Mouse (Mus musculus) heart, postnatal 0 days (tissue): ENCODE data around the gene Apol7e. TPM values are rescaled to one million over a fixed set of nuclear protein-coding genes. Genes with fewer than 3 reads are reported as not detected.
"Not testable (repeated sequence)": the region's sequence is repeated elsewhere in the genome, so short reads cannot be mapped to it uniquely, and the experiment has no call there.

Source experiments
- ATAC-seq: fragments of 200-750 bp; cut with Nextera tagmentation; 2 replicates; pipeline ENCODE4 v1.8.0; 2017; ENCODE audit warnings: low read depth, moderate number of reproducible peaks, moderate library complexity; ENCODE audit not compliant: insufficient read depth
- DNase-seq: peaks from one replicate; pipeline ENCODE4 v3.0.0-alpha.2; 2016; ENCODE audit warnings: low spot score
- H3K27ac ChIP-seq: fragments of 300-500 bp; sonication (generic); 2 replicates; pipeline ENCODE4 v1.5.1; 2014; ENCODE audit warnings: low read depth, mild to moderate bottlenecking
- H3K27me3 ChIP-seq: fragments of 300-500 bp; sonication (generic); 2 replicates; pipeline ENCODE4 v1.6.1; 2014; ENCODE audit warnings: low read length, mixed read lengths; ENCODE audit not compliant: control insufficient read depth, insufficient read depth
- H3K36me3 ChIP-seq: fragments of 300-500 bp; sonication (generic); replicated peaks from 2 replicates; pipeline ENCODE4 v1.6.1; 2014; ENCODE audit warnings: low read length, mixed read lengths; ENCODE audit not compliant: control insufficient read depth, insufficient read depth
- H3K4me1 ChIP-seq: fragments of 300-500 bp; sonication (generic); 2 replicates; pipeline ENCODE4 v1.6.1; 2014; ENCODE audit warnings: antibody characterized with exemption; ENCODE audit not compliant: control insufficient read depth, insufficient read depth
- H3K4me2 ChIP-seq: fragments of 300-500 bp; sonication (generic); 2 replicates; pipeline ENCODE4 v1.6.1; 2014; ENCODE audit warnings: low read depth, mild to moderate bottlenecking, low read length, moderate library complexity
- H3K4me3 ChIP-seq: fragments of 300-500 bp; sonication (generic); 2 replicates; pipeline ENCODE4 v1.5.1; 2014; ENCODE audit warnings: low read depth, low read length
- H3K9ac ChIP-seq: fragments of 300-500 bp; sonication (generic); replicated peaks from 2 replicates; pipeline ENCODE4 v1.6.1; 2014; ENCODE audit warnings: low read depth, low read length, mixed read lengths
- H3K9me3 ChIP-seq: fragments of 300-500 bp; sonication (generic); replicated peaks from 2 replicates; pipeline ENCODE4 v1.6.1; 2016; ENCODE audit warnings: low read length; ENCODE audit not compliant: control insufficient read depth
- CTCF ChIP-seq: IDR thresholded peaks from 2 replicates; pipeline ENCODE4 v1.5.1; 2016; ENCODE audit warnings: antibody characterized with exemption, control low read depth, low read depth
- EP300 ChIP-seq: IDR thresholded peaks from 2 replicates; pipeline ENCODE4 v1.6.1; 2016; ENCODE audit warnings: antibody characterized with exemption, low read depth
- WGBS: fragments of 180-500 bp; shearing (Covaris S2); extraction: QIAGEN DNeasy Blood & Tissue Kit; methylation state at CpG from one replicate; pipeline ENCODE4 v1.1.7; 2014; 5-methylcytosine and 5-hydroxymethylcytosine counted together
- polyA plus RNA-seq: library from polyadenylated mRNA; unstranded; fragments of >200 nt; fragmentation: Nextera tagmentation; extraction: Ambion mirVana; gene quantifications from 2 replicates; pipeline ENCODE4 v1.2.1, GENCODE M21; 2015
- total RNA-seq: library from RNA; depleted of rRNA; stranded (reverse); fragments of >200 nt; gene quantifications from 2 replicates; pipeline ENCODE4 v1.2.3, GENCODE M21; 2014; ENCODE audit warnings: low replicate concordance

The Apol7e gene
- total and polyA plus RNA-seq, 2 experiments from 2014 or later = not detected

DNA sequence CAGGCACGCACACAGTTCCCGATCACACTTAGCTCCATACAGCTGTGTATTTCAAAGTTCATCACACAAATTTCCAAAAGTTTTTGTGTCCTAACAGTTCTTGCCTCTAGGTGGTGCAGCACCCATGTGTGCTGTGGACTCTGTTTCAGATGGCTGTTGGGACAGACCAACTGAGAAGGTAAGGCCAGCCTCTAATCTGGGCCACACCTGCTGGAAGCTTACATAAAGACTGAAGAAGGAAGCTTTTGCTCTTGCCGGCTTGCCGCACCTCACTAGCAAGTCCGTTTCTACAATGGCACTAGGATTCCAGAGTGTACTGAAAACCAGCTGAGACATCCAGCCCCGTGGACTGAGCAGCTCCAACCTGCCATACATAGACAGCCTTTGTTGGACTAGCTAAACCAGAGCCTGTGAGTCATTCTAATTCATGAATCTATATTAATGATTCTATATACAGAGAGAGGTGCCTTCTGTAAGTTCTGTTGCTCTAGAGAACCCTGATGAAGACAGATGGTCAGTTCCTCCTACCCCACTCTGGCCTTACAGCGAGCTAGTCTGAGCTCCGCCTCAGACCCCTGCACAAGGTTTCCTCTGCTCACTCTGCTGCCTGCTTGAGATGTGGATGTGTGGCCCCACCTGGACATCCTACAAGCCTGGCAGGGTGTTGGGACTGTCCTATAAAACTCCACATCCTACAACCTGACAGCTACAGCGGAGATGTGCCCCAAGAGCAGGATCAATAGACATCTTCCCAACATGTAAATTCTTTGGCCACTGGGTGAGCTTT is 42.0 kb downstream of the Apol7e start:
- TF ChIP-seq EP300 (no peak), CTCF (peak; percentile 43)
- ATAC-seq (no peak), DNase-seq (no peak)
- H3K9ac ChIP-seq = no peak overlapping the region
- H3K36me3 ChIP-seq = no peaks in the 10 kb centered on the region
- 77% methylated on average over 9 of the region's 9 CpGs for WGBS
- H3K4me2 ChIP-seq = no peak overlapping the region
- no peaks in the 10 kb centered on the region for H3K9me3 ChIP-seq
- H3K27ac ChIP-seq = no peak overlapping the region
- no peaks in the 10 kb centered on the region for H3K27me3 ChIP-seq
- H3K4me1 ChIP-seq = no peaks in the 10 kb centered on the region
- no peak overlapping the region for H3K4me3 ChIP-seq

DNA sequence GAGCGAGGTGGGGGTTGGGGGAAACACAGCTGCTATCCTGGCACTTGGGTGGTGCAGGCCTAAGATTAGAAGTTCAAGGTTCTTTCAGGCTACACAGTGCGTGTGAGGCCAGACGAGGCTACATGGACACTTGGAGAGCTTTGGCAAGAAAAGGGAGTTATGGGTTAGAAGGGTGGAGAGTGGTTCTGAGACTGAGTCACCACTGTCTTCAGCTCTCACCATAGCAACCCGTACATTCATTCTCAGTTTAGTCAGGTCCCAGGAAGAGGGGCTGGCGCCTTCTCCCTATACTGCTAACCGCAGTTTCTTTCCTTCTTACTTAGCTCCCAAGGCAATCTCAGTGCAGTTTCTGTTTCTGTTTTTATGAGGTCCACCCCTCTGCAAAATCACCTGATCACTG is 42.9 kb downstream of the Apol7e start:
- not testable (repeated sequence) for H3K4me1 ChIP-seq, H3K36me3 ChIP-seq, H3K9ac ChIP-seq, H3K27me3 ChIP-seq, H3K9me3 ChIP-seq, H3K4me3 ChIP-seq, ATAC-seq, DNase-seq, H3K4me2 ChIP-seq, H3K27ac ChIP-seq
- 72% methylated on average over 6 of the region's 6 CpGs for WGBS

DNA sequence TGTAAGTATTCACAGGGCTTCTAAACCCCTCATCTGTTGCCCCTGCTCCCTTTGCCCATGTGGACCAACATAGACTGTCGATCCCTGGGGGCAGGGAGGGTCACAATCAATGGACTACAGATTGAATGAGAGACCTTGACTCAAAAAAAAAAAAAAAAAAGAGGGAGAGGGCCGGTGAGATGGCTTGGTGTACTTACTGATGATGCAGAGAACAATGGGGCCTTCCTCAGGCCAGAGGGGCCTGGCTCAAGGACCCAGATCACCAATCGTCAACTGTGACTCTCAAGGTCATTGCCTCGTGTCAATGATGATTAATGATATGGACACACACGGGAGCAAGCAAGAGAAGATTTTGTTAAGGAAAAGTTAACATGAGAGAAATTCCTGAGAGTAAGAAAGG is 46.0 kb downstream of the Apol7e start:
- Histone ChIP-seq H3K27ac (no peak overlapping the region), H3K36me3 (no peaks in the 10 kb centered on the region), H3K9ac (no peak overlapping the region), H3K4me1 (no peaks in the 10 kb centered on the region), H3K4me3 (no peak overlapping the region), H3K4me2 (no peak overlapping the region), H3K9me3 (no peaks in the 10 kb centered on the region; the same call in 1 of the 2 replicates), H3K27me3 (no peaks in the 10 kb centered on the region)
- DNase-seq (no peak), ATAC-seq (no peak)
- TF ChIP-seq EP300 (no peak), CTCF (no peak)
- WGBS = 38% methylated on average over 5 of the region's 5 CpGs

DNA sequence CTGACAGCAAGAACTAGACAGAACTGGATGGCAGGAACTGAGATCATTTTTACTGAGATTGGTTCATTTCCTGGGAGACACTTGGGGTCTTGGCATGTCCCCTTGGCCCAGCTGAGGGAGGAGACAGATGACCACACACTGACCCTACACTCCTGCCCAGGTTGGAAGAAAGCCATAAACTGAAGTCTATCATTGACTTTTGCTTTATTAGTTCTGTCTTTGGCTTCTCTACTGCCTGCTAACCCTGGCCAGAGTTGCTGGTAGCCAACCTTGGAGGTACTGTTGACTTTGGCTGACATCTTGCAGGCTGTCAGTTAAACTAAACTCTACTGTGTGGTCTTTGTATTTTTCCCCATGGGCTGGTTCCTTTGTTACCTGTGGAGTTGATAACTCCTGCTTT is 46.4 kb downstream of the Apol7e start:
- no peaks in the 10 kb centered on the region for H3K36me3 ChIP-seq
- H3K4me2 ChIP-seq = no peak overlapping the region
- no peaks in the 10 kb centered on the region for H3K4me1 ChIP-seq
- ATAC-seq = no peak
- TF ChIP-seq EP300 = no peak
- H3K4me3 ChIP-seq = no peak overlapping the region
- H3K9me3 ChIP-seq = no peaks in the 10 kb centered on the region; the same call in 1 of the 2 replicates
- no peak overlapping the region for H3K27ac ChIP-seq
- no peak for DNase-seq
- no peak overlapping the region for H3K9ac ChIP-seq
- H3K27me3 ChIP-seq = 0 out of 2 replicates have a peak, but pooled peaks cover 2% of the 10 kb centered on the region

DNA sequence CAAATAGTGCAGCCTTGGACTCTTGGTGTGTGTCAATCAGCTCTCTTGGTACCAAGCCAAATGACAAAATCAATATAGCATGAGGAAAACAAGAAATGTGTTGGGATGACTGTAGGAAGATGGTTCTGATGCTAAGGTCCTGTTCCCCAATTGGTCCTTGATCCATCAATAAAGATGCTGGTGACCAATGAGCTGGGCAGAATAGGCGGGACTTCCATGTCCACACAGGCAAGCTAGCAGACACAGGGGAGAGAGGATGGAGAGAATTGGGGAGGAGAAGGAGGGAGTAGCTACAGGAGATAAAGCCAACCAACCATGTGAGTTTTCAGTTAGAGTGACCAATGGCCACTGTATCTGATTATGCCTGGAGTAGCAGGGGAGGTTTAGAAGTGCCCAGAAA is 47.7 kb downstream of the Apol7e start:
- Histone ChIP-seq H3K4me1 (no peaks in the 10 kb centered on the region), H3K27ac (no peak overlapping the region), H3K4me3 (no peak overlapping the region), H3K4me2 (no peak overlapping the region), H3K36me3 (no peaks in the 10 kb centered on the region), H3K27me3 (0 out of 2 replicates have a peak, but pooled peaks cover 2% of the 10 kb centered on the region), H3K9me3 (no peaks in the 10 kb centered on the region; the same call in 1 of the 2 replicates), H3K9ac (no peak overlapping the region)
- ATAC-seq = no peak
- no peak for TF ChIP-seq EP300
- no peak for TF ChIP-seq CTCF
- WGBS = 88% methylated on average over 1 of the region's 1 CpGs
- DNase-seq = no peak

DNA sequence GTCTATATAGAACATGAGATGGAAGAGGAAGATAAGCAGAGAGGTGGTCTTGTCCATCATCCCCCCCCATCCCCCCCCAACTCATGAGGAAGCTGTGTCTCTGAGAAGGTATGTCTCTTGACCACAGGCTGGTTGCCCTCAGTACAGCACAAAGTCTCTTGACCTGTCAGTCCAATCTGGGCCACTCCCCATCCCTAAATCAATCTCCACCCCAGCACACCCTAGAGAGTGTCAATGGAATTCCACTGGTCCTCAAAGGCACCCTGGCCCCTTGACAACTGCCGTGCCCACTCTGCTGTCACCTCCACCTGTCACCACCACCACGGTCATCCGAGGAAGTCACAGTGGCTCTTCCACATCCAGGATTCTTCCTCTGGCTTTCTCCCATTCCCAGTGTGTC is 49.8 kb downstream of the Apol7e start:
- no peaks in the 10 kb centered on the region for H3K36me3 ChIP-seq
- no peak overlapping the region for H3K9ac ChIP-seq
- no peak overlapping the region for H3K27ac ChIP-seq
- H3K27me3 ChIP-seq = 0 out of 2 replicates have a peak, but pooled peaks cover 2% of the 10 kb centered on the region
- 49% methylated on average over 3 of the region's 3 CpGs for WGBS
- TF ChIP-seq CTCF (no peak), EP300 (no peak)
- H3K4me2 ChIP-seq = no peak overlapping the region
- no peaks in the 10 kb centered on the region for H3K4me1 ChIP-seq
- DNase-seq (no peak), ATAC-seq (peak; percentile 68)
- H3K4me3 ChIP-seq = no peak overlapping the region
- H3K9me3 ChIP-seq = no peaks in the 10 kb centered on the region; the same call in 1 of the 2 replicates
